Mouse (Mus musculus) cortical plate, adult 2 months (tissue): ENCODE measurements at regions not wholly inside any gene's neighbourhood (a gene's known extent, or its start where the extent isn't known, plus 50 kb on each side); places are given as distances from the start of the nearest gene placed in this dataset.

Source experiments
- CTCF ChIP-seq: fragments of 200-500 bp; IDR thresholded peaks from 2 replicates; pipeline ENCODE4 v1.5.1; 2011; ENCODE audit warnings: mild to moderate bottlenecking, control low read depth, low read length; ENCODE audit not compliant: insufficient read depth; ENCODE audit errors: extremely low read depth
- POLR2A ChIP-seq: fragments of 200-500 bp; IDR thresholded peaks from 2 replicates; pipeline ENCODE4 v1.6.1; 2011; ENCODE audit warnings: mild to moderate bottlenecking, low read length, control low read depth; ENCODE audit not compliant: insufficient read depth; ENCODE audit errors: extremely low read depth

DNA sequence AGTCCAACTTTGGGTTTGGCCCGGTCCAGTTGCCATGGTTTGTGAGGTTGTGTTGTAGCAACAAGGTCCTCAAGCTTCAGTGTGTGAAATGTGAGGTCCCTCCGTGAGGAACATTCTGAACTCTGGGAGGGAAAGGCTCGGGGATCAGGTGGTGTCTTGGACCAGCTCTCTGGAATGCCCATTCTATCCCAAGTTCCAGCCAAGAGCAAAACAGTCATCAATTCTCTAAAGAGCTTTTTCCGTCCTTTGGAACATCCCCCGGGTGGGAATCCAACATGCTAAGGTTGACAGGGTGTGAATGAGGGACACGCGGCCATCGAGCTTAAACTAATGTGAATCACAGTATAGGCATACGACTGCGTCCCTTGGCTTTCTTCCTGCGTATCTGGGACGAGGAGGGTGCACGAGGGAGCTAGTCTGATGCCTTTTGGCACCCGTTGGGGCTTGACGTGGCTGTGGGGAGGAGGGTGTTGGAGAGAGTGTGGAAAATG, 145.4 kb downstream of the Tmx1 start:
- TF ChIP-seq CTCF (no peak), POLR2A (no peak)
